Mouse (Mus musculus) MEL (cell line): Measurements from ENCODE around the gene Foxr1. TPM values are rescaled to one million over a fixed set of nuclear protein-coding genes. Genes with fewer than 3 reads are reported as not detected.
A peak's percentile ranks its signal among the peaks of the same experiment; 100 is the strongest.
"Not testable (repeated sequence)": the region's sequence is repeated elsewhere in the genome, so short reads cannot be mapped to it uniquely, and the experiment has no call there.

Source experiments
- DNase-seq: peaks from one replicate; pipeline ENCODE4 v3.0.0; 2011; ENCODE audit warnings: low read depth, low spot score
- H3K27ac ChIP-seq: 2 replicates; pipeline ENCODE4 v1.5.1; 2012; ENCODE audit warnings: low read depth, mild to moderate bottlenecking, control low read depth, low read length, moderate library complexity; ENCODE audit not compliant: control insufficient read depth
- H3K27me3 ChIP-seq, 2 experiments: fragments of 150-350 bp in 1 of 2; sonication (generic) in 1 of 2; 2 replicates each; pipeline ENCODE4 v1.6.1; 2012; ENCODE audit warnings: low read length in 2 of 2, mild to moderate bottlenecking in 2 of 2, improper control_type of control experiment in 1 of 2, moderate library complexity in 1 of 2; ENCODE audit not compliant: insufficient read depth in 2 of 2, control insufficient read depth in 1 of 2
- H3K36me3 ChIP-seq, 2 experiments: 2 replicates each; pipeline ENCODE4 v1.6.1; 2012 to 2014; ENCODE audit warnings: low read length in 2 of 2, improper control_type of control experiment in 1 of 2, inconsistent platforms in 1 of 2, mild to moderate bottlenecking in 1 of 2; ENCODE audit not compliant: insufficient read depth in 2 of 2, control insufficient read depth in 1 of 2
- H3K4me1 ChIP-seq, 2 experiments: fragments of 150-350 bp in 1 of 2; sonication (generic) in 1 of 2; 2 replicates each; pipeline ENCODE4 v1.6.1; 2012; ENCODE audit warnings: low read length in 2 of 2, improper control_type of control experiment in 1 of 2, mild to moderate bottlenecking in 1 of 2; ENCODE audit not compliant: insufficient read depth in 2 of 2, control insufficient read depth in 1 of 2
- H3K4me3 ChIP-seq, 2 experiments: fragments of 150-350 bp in 1 of 2; sonication (generic) in 1 of 2; 2 replicates each; pipeline ENCODE4 v1.5.1; 2012; ENCODE audit warnings: low read depth in 2 of 2, low read length in 2 of 2, mild to moderate bottlenecking in 2 of 2, moderate library complexity in 2 of 2, control low read depth in 1 of 2, improper control_type of control experiment in 1 of 2; ENCODE audit not compliant: control insufficient read depth in 1 of 2, insufficient read depth in 1 of 2
- H3K79me2 ChIP-seq: 2 replicates; pipeline ENCODE4 v1.6.1; 2012; ENCODE audit warnings: mild to moderate bottlenecking, low read length, moderate library complexity; ENCODE audit not compliant: control insufficient read depth, poor library complexity, insufficient read depth
- H3K9ac ChIP-seq: 2 replicates; pipeline ENCODE4 v1.6.1; 2012; ENCODE audit warnings: low read depth, mild to moderate bottlenecking, control low read depth, low read length, moderate library complexity; ENCODE audit not compliant: control insufficient read depth, poor library complexity, severe bottlenecking
- H3K9me3 ChIP-seq: fragments of 150-350 bp; sonication (generic); replicated peaks from 2 replicates; pipeline ENCODE4 v1.6.1; 2012; ENCODE audit warnings: mild to moderate bottlenecking, low read length, improper control_type of control experiment, moderate library complexity; ENCODE audit not compliant: insufficient read depth
- BHLHE40 ChIP-seq: IDR thresholded peaks from 2 replicates; pipeline ENCODE4 v1.6.1; 2012; ENCODE audit warnings: low read depth, mild to moderate bottlenecking, inconsistent platforms, low read length, improper control_type of control experiment, borderline replicate concordance
- CHD1 ChIP-seq: IDR thresholded peaks from 2 replicates; pipeline ENCODE4 v1.6.1; 2012; ENCODE audit warnings: low read depth, mild to moderate bottlenecking, inconsistent platforms, low read length, improper control_type of control experiment
- CTCF ChIP-seq, 3 experiments: IDR thresholded peaks in 2 of 3; conservative IDR thresholded peaks in 1 of 3; 2 replicates each; pipeline ENCODE4 v1.5.1; 2011 to 2012; ENCODE audit warnings: low read length in 3 of 3, low read depth in 2 of 3, mild to moderate bottlenecking in 2 of 3, improper control_type of control experiment in 1 of 3, inconsistent platforms in 1 of 3, mixed read lengths in 1 of 3, moderate library complexity in 1 of 3; ENCODE audit not compliant: control insufficient read depth in 1 of 3, insufficient read depth in 1 of 3, poor library complexity in 1 of 3, severe bottlenecking in 1 of 3
- ELF1 ChIP-seq: IDR thresholded peaks from 2 replicates; pipeline ENCODE4 v1.6.1; 2014; ENCODE audit warnings: low read depth, mild to moderate bottlenecking, inconsistent platforms, low read length, improper control_type of control experiment, moderate library complexity
- EP300 ChIP-seq, 2 experiments: IDR thresholded peaks; 2 replicates each; pipeline ENCODE4 v1.6.1; 2011; ENCODE audit warnings: improper control_type of control experiment in 2 of 2, low read length in 2 of 2, low read depth in 1 of 2, mild to moderate bottlenecking in 1 of 2
- ETS1 ChIP-seq: IDR thresholded peaks from 2 replicates; pipeline ENCODE4 v1.6.1; 2012; ENCODE audit warnings: low read depth, mild to moderate bottlenecking, inconsistent platforms, low read length, improper control_type of control experiment, moderate library complexity
- MAX ChIP-seq: IDR thresholded peaks from 2 replicates; pipeline ENCODE4 v1.6.1; 2011; ENCODE audit warnings: low read length, improper control_type of control experiment
- POLR2A ChIP-seq, 2 experiments: IDR thresholded peaks; 2 replicates each; pipeline ENCODE4 v1.6.1; 2011 to 2012; ENCODE audit warnings: low read length in 2 of 2, mild to moderate bottlenecking in 2 of 2, control low read depth in 1 of 2, improper control_type of control experiment in 1 of 2, low read depth in 1 of 2, moderate library complexity in 1 of 2; ENCODE audit not compliant: control insufficient read depth in 1 of 2, insufficient read depth in 1 of 2, poor library complexity in 1 of 2
- POLR2AphosphoS2 ChIP-seq: IDR thresholded peaks from 2 replicates; pipeline ENCODE4 v1.6.1; 2011; ENCODE audit warnings: low read length, improper control_type of control experiment
- RAD21 ChIP-seq: IDR thresholded peaks from 2 replicates; pipeline ENCODE4 v1.6.1; 2011; ENCODE audit warnings: mild to moderate bottlenecking, low read depth, low read length, improper control_type of control experiment
- RCOR1 ChIP-seq: IDR thresholded peaks from 2 replicates; pipeline ENCODE4 v1.6.1; 2012; ENCODE audit warnings: low read depth, mild to moderate bottlenecking, inconsistent platforms, low read length, improper control_type of control experiment
- SMC3 ChIP-seq: IDR thresholded peaks from 2 replicates; pipeline ENCODE4 v1.6.1; 2011; ENCODE audit warnings: low read depth, low read length, improper control_type of control experiment
- TBP ChIP-seq: IDR thresholded peaks from 2 replicates; pipeline ENCODE4 v1.8.0; 2011; ENCODE audit warnings: low read depth, low read length, improper control_type of control experiment
- UBTF ChIP-seq: IDR thresholded peaks from 2 replicates; pipeline ENCODE4 v1.6.1; 2012; ENCODE audit warnings: low read depth, mild to moderate bottlenecking, inconsistent platforms, low read length, improper control_type of control experiment, moderate library complexity, borderline replicate concordance; ENCODE audit not compliant: insufficient read depth
- ZNF384 ChIP-seq: IDR thresholded peaks from 2 replicates; pipeline ENCODE4 v1.6.1; 2012; ENCODE audit warnings: low read depth, mild to moderate bottlenecking, inconsistent platforms, low read length, improper control_type of control experiment
- polyA plus RNA-seq, 2 experiments: library from polyadenylated mRNA; stranded (reverse) in 1 of 2; unstranded in 1 of 2; fragments of >175 nt in 1 of 2; fragments of >200 nt in 1 of 2; gene quantifications; 2 replicates each; pipeline versions ENCODE4 v1.2.1 to v1.2.4; 2012; ENCODE audit warnings: low replicate concordance in 2 of 2, low read depth in 1 of 2; ENCODE audit not compliant: insufficient read length in 2 of 2, insufficient read depth in 1 of 2, missing spikeins in 1 of 2
- total RNA-seq: library from RNA; depleted of rRNA; stranded (reverse); fragments of 300-350 nt; gene quantifications from 2 replicates; pipeline ENCODE4 v1.2.3, GENCODE M21; 2012

Foxr1 gene
- total and polyA plus RNA-seq, 3 experiments = 0.07 to 0.08 TPM; not detected in 1

DNA sequence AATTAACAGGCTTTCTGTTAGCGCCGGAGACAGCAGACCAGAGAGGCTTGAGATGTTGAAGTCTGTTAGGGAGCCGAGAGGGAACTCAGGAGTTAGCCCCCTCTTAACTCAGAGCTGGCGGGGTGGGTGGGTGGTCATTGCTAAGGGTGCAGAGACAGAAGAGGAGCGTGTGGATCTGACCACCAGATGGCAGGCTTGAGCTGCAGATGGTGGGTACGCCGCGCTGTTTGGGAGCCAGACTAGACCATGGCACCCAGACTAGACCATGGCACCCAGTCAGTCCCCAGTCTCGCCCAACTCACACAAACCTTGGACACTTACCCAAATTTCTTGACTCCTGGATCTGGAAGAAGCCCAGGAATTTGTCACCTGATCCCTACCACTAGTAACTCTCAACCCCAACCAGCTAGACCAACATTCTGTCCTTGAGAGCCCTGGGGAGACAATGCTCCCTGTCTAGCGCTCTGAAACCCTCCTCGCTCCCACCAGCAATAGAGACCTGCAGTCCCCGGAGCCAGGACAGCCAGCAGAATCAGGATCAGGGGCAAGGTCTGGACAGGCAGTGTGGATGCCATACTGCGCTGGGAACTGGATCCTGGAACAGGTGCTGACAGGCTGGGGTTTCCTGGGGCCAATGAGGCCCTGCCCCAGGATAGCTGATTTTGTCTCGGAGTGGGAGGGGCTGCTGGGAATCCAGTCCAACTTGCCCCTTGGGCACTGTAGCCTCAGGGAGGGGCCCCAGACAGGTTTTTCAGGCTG, 13.4 kb upstream of the Foxr1 start (continued):
- TF ChIP-seq RCOR1 (no peak), CHD1 (no peak), POLR2A (IDR thresholded peaks at IDR 0.05; ENCODE audit: control insufficient read depth in 1 of 2, insufficient read depth in 1 of 2, low read depth in 1 of 2, low read length in 2 of 2, poor library complexity in 1 of 2) (no peak)

DNA sequence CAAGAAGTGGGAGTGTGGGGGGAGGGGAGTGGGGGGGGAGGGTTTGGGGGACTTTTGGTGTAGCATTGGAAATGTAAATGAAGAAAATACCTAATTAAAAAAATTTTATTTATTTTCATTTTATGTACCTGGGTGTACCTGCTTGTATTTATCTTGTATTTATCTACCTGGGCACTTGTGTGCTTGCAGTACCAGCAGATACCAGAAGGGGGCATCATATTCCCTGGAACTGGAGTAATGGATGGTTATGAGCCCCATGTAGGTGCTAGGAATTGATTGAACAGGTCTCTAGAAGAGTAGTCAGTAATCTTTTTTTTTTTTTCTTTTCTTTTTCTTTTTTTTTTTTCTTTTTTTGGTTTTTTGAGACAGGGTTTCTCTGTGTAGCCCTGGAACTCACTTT, 9.5 kb upstream of the Foxr1 start:
- Histone ChIP-seq H3K79me2 (no peaks in the 10 kb centered on the region), H3K4me3 (no peak overlapping the region), H3K36me3 (no peaks in the 10 kb centered on the region), H3K9ac (no peak overlapping the region), H3K27ac (no peak overlapping the region), H3K9me3 (no peaks in the 10 kb centered on the region), H3K27me3 (no peaks in the 10 kb centered on the region), H3K4me1 (peaks cover 0 to 3% of the 10 kb centered on the region in 2 experiments; a peak in 1 of 4 replicates)
- DNase-seq = peak; percentile 39
- TF ChIP-seq BHLHE40 (no peak), SMC3 (peak; percentile 52), CTCF (IDR thresholded peaks at IDR 0.05 in 2 of 3, conservative IDR thresholded peaks at IDR 0.05 in 1 of 3; ENCODE audit: control insufficient read depth in 1 of 3, insufficient read depth in 1 of 3, low read depth in 2 of 3, low read length in 3 of 3, poor library complexity in 1 of 3, severe bottlenecking in 1 of 3) (peak; percentile 46 to 64 (median 59); a peak in 5 of 6 replicates), MAX (no peak), RAD21 (peak; percentile 39)

DNA sequence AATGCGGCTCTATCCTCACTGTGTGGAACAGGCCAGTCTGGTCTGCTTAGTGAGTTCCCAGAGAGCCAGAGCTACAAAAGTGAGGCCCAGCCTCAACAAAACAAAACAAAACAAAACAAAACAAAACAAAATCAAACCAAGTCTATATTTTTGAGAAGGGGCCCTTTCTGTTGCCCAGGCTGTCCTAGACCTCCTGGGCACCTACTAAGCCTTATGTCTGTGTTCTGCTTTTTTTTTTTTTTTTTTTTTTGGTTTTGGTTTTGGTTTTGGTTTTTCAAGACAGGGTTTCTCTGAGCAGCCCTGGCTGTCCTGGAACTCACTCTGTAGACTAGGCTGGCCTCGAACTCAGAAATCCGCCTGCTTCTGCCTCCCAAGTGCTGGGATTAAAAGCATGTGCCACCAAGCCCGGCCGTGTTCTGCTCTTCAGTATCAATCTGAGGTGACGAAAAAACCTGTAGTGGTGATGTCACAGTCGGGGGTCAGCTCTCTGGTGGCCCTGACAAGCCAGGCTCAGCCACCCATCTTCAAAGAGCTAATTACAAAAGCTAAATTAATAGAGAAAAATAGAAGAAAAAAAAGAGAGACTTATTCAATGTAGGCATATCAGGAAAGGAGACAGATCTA, 3.6 kb upstream of the Foxr1 start:
- not testable (repeated sequence) for H3K27me3 ChIP-seq, H3K79me2 ChIP-seq, H3K36me3 ChIP-seq, H3K9me3 ChIP-seq, DNase-seq, H3K4me1 ChIP-seq, H3K9ac ChIP-seq, H3K27ac ChIP-seq
- H3K4me3 ChIP-seq = peak overlapping the region in 1 of 2 experiments; percentile 10; a peak in 1 of 4 replicates
- TF ChIP-seq ZNF384 (peak; percentile 45; the same call in 1 of the 2 replicates), TBP (0 out of 2 replicates have a peak, but pooled peaks have one; percentile 21)

DNA sequence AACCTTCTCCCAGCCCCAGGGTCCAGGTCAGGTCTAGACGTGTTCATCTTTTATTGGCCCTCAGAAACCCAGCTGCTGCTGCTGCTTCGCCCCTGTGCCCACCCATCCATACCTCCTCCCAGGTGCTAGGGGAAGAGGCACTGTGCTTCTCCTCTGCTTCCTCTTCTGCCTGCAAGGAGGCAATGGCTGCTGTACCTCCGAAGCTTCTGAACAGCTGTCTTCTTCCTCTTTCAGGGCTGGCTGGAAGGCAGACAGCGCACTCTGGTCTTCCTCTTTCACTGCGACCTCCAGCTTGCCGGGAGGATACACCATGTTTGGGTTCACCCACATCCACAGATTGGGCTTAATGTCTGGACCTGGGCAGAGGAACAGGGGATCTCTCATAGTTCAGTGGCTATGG, 5.2 kb downstream of the Foxr1 start:
- Histone ChIP-seq H3K27ac (no peak overlapping the region), H3K27me3 (no peaks in the 10 kb centered on the region; a peak in 1 of 4 replicates), H3K9ac (no peak overlapping the region; the same call in 1 of the 2 replicates), H3K4me3 (no peak overlapping the region), H3K79me2 (no peaks in the 10 kb centered on the region), H3K9me3 (no peaks in the 10 kb centered on the region), H3K36me3 (peaks cover 0 to 2% of the 10 kb centered on the region in 2 experiments; a peak in 1 of 4 replicates), H3K4me1 (peaks cover 0 to 4% of the 10 kb centered on the region in 2 experiments; a peak in 1 of 4 replicates)
- TF ChIP-seq UBTF (0 out of 2 replicates have a peak, but pooled peaks have one; percentile 57), RCOR1 (no peak), ZNF384 (no peak), ELF1 (peak; percentile 51; the same call in 1 of the 2 replicates), ETS1 (0 out of 2 replicates have a peak, but pooled peaks have one; percentile 22), POLR2AphosphoS2 (no peak), EP300 (IDR thresholded peaks at IDR 0.05; ENCODE audit: low read depth in 1 of 2, low read length in 2 of 2) (0 out of 4 replicates have a peak, but pooled peaks of 1 of the 2 experiments have one; percentile 28), MAX (no peak)
- peak; percentile 83 for DNase-seq
